Mouse (Mus musculus) kidney, postnatal 4 days (tissue): ENCODE measurements around the gene Slc2a10.
A peak's percentile ranks its signal among the peaks of the same experiment; 100 is the strongest.

Experiments used
- DNase-seq, 2 experiments: peaks; one replicate each; pipeline ENCODE4 v3.0.0; 2021; ENCODE audit warnings: mixed read lengths in 2 of 2

Slc2a10 gene

GRCm38 (mm10) chr2:165503259-165504203 is at the start of gene Slc2a10:
Slc2a10 (plus strand) TSS chr2:165503787.
- peak; percentile 79 to 84 for DNase-seq

GRCm38 (mm10) chr2:165456710-165457109 is 46.9 kb upstream of the Slc2a10 start:
- peak in 1 of 2 experiments; percentile 46 for DNase-seq

GRCm38 (mm10) chr2:165458189-165458588 is 45.4 kb upstream of the Slc2a10 start:
- DNase-seq = peak; percentile 31 to 64

GRCm38 (mm10) chr2:165459663-165460062 is 43.9 kb upstream of the Slc2a10 start:
- DNase-seq = peak; percentile 73 to 87

GRCm38 (mm10) chr2:165467824-165468452 is 35.6 kb upstream of the Slc2a10 start:
- peak; percentile 55 to 71 for DNase-seq

GRCm38 (mm10) chr2:165470167-165470566 is 33.4 kb upstream of the Slc2a10 start:
- DNase-seq = peak; percentile 70 to 77

- DNase-seq = no peak
These were observed 31.6 kb upstream of the Slc2a10 start for GRCm38 (mm10) chr2:165471943-165472342.

GRCm38 (mm10) chr2:165473003-165473402 is 30.6 kb upstream of the Slc2a10 start, which contains the start of gene Slc13a3:
Slc13a3 (minus strand) TSS chr2:165473230.
- peak; percentile 62 to 75 for DNase-seq

- DNase-seq = no peak
These were observed 28.2 kb upstream of the Slc2a10 start for GRCm38 (mm10) chr2:165475412-165475811.

GRCm38 (mm10) chr2:165475850-165476249 is 27.7 kb upstream of the Slc2a10 start:
- no peak for DNase-seq

GRCm38 (mm10) chr2:165482003-165482402 is 21.6 kb upstream of the Slc2a10 start:
- no peak for DNase-seq

- no peak for DNase-seq
These were observed 19.4 kb upstream of the Slc2a10 start for GRCm38 (mm10) chr2:165484152-165484551.

GRCm38 (mm10) chr2:165485826-165486225 is 17.8 kb upstream of the Slc2a10 start:
- DNase-seq = no peak

- DNase-seq = no peak
These were observed 17.2 kb upstream of the Slc2a10 start for GRCm38 (mm10) chr2:165486401-165486800.

- DNase-seq = peak; percentile 77 to 82
These were observed 16.6 kb upstream of the Slc2a10 start for GRCm38 (mm10) chr2:165486881-165487535.

- peak; percentile 86 to 90 for DNase-seq
These were observed 10.7 kb upstream of the Slc2a10 start, which contains the start of gene Trp53rka for GRCm38 (mm10) chr2:165492648-165493553. Trp53rka (minus strand) TSS chr2:165493324.

- no peak for DNase-seq
These were observed 9.9 kb upstream of the Slc2a10 start for GRCm38 (mm10) chr2:165493587-165494210.

GRCm38 (mm10) chr2:165494495-165494894 is 9.1 kb upstream of the Slc2a10 start:
- DNase-seq = no peak

- peak; percentile 75 for DNase-seq
These were observed 7.3 kb upstream of the Slc2a10 start for GRCm38 (mm10) chr2:165496251-165496650.

GRCm38 (mm10) chr2:165497706-165498275 is 5.8 kb upstream of the Slc2a10 start:
- DNase-seq = no peak

GRCm38 (mm10) chr2:165498816-165499215 is 4.8 kb upstream of the Slc2a10 start:
- no peak for DNase-seq
